Mouse (Mus musculus) CD4-positive, CD25-positive, alpha-beta regulatory T cell, adult 2 months (primary cell): ENCODE measurements around the gene Cyp2c65.
"Not testable (repeated sequence)": the region's sequence is repeated elsewhere in the genome, so short reads cannot be mapped to it uniquely, and the experiment has no call there.

Experiments used
- DNase-seq: peaks from one replicate; pipeline ENCODE4 v3.0.0-alpha.2; 2012; ENCODE audit warnings: low read depth, low spot score

The Cyp2c65 gene

GRCm38 (mm10) chr19:39060719-39061118 lies at the start of gene Cyp2c65:
TSS of gene Cyp2c65 (plus strand) at chr19:39061015.
- DNase-seq, result no peak

- no peak for DNase-seq
These were observed 2.9 kb upstream of the Cyp2c65 start for GRCm38 (mm10) chr19:39057928-39058327.

- DNase-seq, result not testable (repeated sequence)
These were observed 38.0 kb downstream of the Cyp2c65 start for GRCm38 (mm10) chr19:39098779-39099178.

- DNase-seq, result no peak
These were observed 52.8 kb downstream of the Cyp2c65 start, which contains the start of gene Cyp2c66 for GRCm38 (mm10) chr19:39113644-39114043. TSS of gene Cyp2c66 (plus strand) at chr19:39113898.
